Mouse (Mus musculus) lung, embryonic 14.5 days (tissue): ENCODE results near the gene Bod1. TPM values are rescaled to one million over a fixed set of nuclear protein-coding genes. Genes with fewer than 3 reads are reported as not detected.

Experiments
- ATAC-seq: fragments of 200-750 bp; cut with Nextera tagmentation; 2 replicates; pipeline ENCODE4 v1.8.0; 2017; ENCODE audit warnings: mild to moderate bottlenecking, moderate TSS enrichment, moderate library complexity; ENCODE audit not compliant: insufficient read depth
- DNase-seq: peaks from one replicate; pipeline ENCODE4 v3.0.0-alpha.2; 2015
- H3K27ac ChIP-seq: fragments of 300-500 bp; sonication (generic); 2 replicates; pipeline ENCODE4 v1.5.1; 2014; ENCODE audit warnings: low read depth, mild to moderate bottlenecking, moderate library complexity
- H3K27me3 ChIP-seq: fragments of 300-500 bp; sonication (generic); 2 replicates; pipeline ENCODE4 v1.6.1; 2014; ENCODE audit warnings: low read length, control low read depth; ENCODE audit not compliant: insufficient read depth
- H3K36me3 ChIP-seq: fragments of 300-500 bp; sonication (generic); 2 replicates; pipeline ENCODE4 v1.6.1; 2014; ENCODE audit warnings: control low read depth; ENCODE audit not compliant: insufficient read depth
- H3K4me1 ChIP-seq: fragments of 300-500 bp; sonication (generic); 2 replicates; pipeline ENCODE4 v1.6.1; 2014; ENCODE audit warnings: antibody characterized with exemption, control low read depth; ENCODE audit not compliant: insufficient read depth
- H3K4me2 ChIP-seq: fragments of 300-500 bp; sonication (generic); 2 replicates; pipeline ENCODE4 v1.6.1; 2014; ENCODE audit warnings: mild to moderate bottlenecking
- H3K4me3 ChIP-seq: fragments of 300-500 bp; sonication (generic); 2 replicates; pipeline ENCODE4 v1.5.1; 2014; ENCODE audit warnings: low read depth, low read length
- H3K9ac ChIP-seq: fragments of 300-500 bp; sonication (generic); 2 replicates; pipeline ENCODE4 v1.6.1; 2014
- H3K9me3 ChIP-seq: fragments of 300-500 bp; sonication (generic); 2 replicates; pipeline ENCODE4 v1.6.1; 2016; ENCODE audit warnings: low read depth, low read length, control low read depth
- CTCF ChIP-seq: IDR thresholded peaks from 2 replicates; pipeline ENCODE4 v1.5.1; 2016; ENCODE audit warnings: antibody characterized with exemption, low read depth
- WGBS: fragments of 180-500 bp; shearing (Covaris S2); extraction: QIAGEN DNeasy Blood & Tissue Kit; methylation state at CpG from one replicate; pipeline ENCODE4 v1.1.7; 2014; 5-methylcytosine and 5-hydroxymethylcytosine counted together
- polyA plus RNA-seq: library from polyadenylated mRNA; unstranded; fragments of >200 nt; fragmentation: Nextera tagmentation; extraction: Ambion mirVana; gene quantifications from 2 replicates; pipeline ENCODE4 v1.2.1, GENCODE M21; 2014

Bod1 gene
- polyA plus RNA-seq, 1 experiment from 2014 or later: 113 TPM

GRCm38 (mm10) chr11:31628700-31629099 is 43.0 kb downstream of the Bod1 start:
- no peak for TF ChIP-seq CTCF
- H3K9me3 ChIP-seq: no peaks in the 10 kb centered on the region
- no peaks in the 10 kb centered on the region for H3K4me1 ChIP-seq
- DNase-seq (no peak), ATAC-seq (no peak)
- 77% methylated on average over 5 of the region's 5 CpGs for WGBS
- H3K9ac ChIP-seq: no peak overlapping the region
- H3K27me3 ChIP-seq: no peaks in the 10 kb centered on the region; the same call in 1 of the 2 replicates
- no peak overlapping the region for H3K4me2 ChIP-seq
- H3K27ac ChIP-seq: no peak overlapping the region
- H3K36me3 ChIP-seq: no peaks in the 10 kb centered on the region
- H3K4me3 ChIP-seq: no peak overlapping the region

GRCm38 (mm10) chr11:31620796-31621195 is 50.9 kb downstream of the Bod1 start:
- no peaks in the 10 kb centered on the region for H3K36me3 ChIP-seq
- no peak overlapping the region for H3K4me2 ChIP-seq
- H3K27ac ChIP-seq: no peak overlapping the region
- ATAC-seq (no peak), DNase-seq (no peak)
- TF ChIP-seq CTCF: no peak
- H3K27me3 ChIP-seq: no peaks in the 10 kb centered on the region
- H3K4me1 ChIP-seq: no peaks in the 10 kb centered on the region
- H3K9ac ChIP-seq: no peak overlapping the region
- no peaks in the 10 kb centered on the region for H3K9me3 ChIP-seq
- H3K4me3 ChIP-seq: no peak overlapping the region
- 64% methylated on average over 2 of the region's 2 CpGs for WGBS

GRCm38 (mm10) chr11:31617797-31618196 is 53.9 kb downstream of the Bod1 start:
- no peaks in the 10 kb centered on the region for H3K36me3 ChIP-seq
- no peaks in the 10 kb centered on the region for H3K9me3 ChIP-seq
- no peaks in the 10 kb centered on the region for H3K27me3 ChIP-seq
- H3K4me2 ChIP-seq: no peak overlapping the region
- ATAC-seq: no peak
- WGBS: 76% methylated on average over 3 of the region's 3 CpGs
- DNase-seq: no peak
- no peak overlapping the region for H3K27ac ChIP-seq
- no peak for TF ChIP-seq CTCF
- H3K4me1 ChIP-seq: no peaks in the 10 kb centered on the region
- H3K4me3 ChIP-seq: no peak overlapping the region
- H3K9ac ChIP-seq: no peak overlapping the region

GRCm38 (mm10) chr11:31617236-31617635 is 54.4 kb downstream of the Bod1 start:
- Histone ChIP-seq H3K9ac (no peak overlapping the region), H3K4me3 (no peak overlapping the region), H3K27ac (no peak overlapping the region), H3K4me2 (no peak overlapping the region), H3K4me1 (no peaks in the 10 kb centered on the region), H3K27me3 (no peaks in the 10 kb centered on the region), H3K9me3 (no peaks in the 10 kb centered on the region), H3K36me3 (no peaks in the 10 kb centered on the region)
- ATAC-seq (peak; percentile 67; the same call in 1 of the 2 replicates), DNase-seq (peak; percentile 72)
- 42% methylated on average over 3 of the region's 3 CpGs for WGBS
- no peak for TF ChIP-seq CTCF

GRCm38 (mm10) chr11:31616722-31617121 is 55.0 kb downstream of the Bod1 start:
- no peak for ATAC-seq
- H3K27ac ChIP-seq: no peak overlapping the region

More at GRCm38 (mm10) chr11:31616722-31617121, 55.0 kb downstream of the Bod1 start:
- Histone ChIP-seq H3K4me3 (no peak overlapping the region), H3K9me3 (no peaks in the 10 kb centered on the region), H3K4me1 (no peaks in the 10 kb centered on the region), H3K36me3 (no peaks in the 10 kb centered on the region), H3K27me3 (no peaks in the 10 kb centered on the region), H3K4me2 (no peak overlapping the region), H3K9ac (no peak overlapping the region)
- TF ChIP-seq CTCF: no peak
- DNase-seq: no peak
- WGBS: 32% methylated on average over 4 of the region's 4 CpGs

Other genes starting within 250 kb of the Bod1 start
- gene Cpeb4, start 200.3 kb upstream of the Bod1 start, polyA plus RNA-seq: 4.2 and 5.1 TPM in 2 replicates